Mouse (Mus musculus) testis, postnatal 10 days (tissue): ENCODE measurements around the gene B4galnt1.
"Not testable (repeated sequence)": the region's sequence is repeated elsewhere in the genome, so short reads cannot be mapped to it uniquely, and the experiment has no call there.

Experiments
- DNase-seq: peaks from one replicate; pipeline ENCODE4 v3.0.0; 2021; ENCODE audit warnings: low spot score

Gene B4galnt1

GRCm38 (mm10) chr10:127164631-127165353 is at the start of gene B4galnt1:
TSS of gene B4galnt1 (plus strand) at chr10:127165225.
- peak; percentile 79 for DNase-seq

- DNase-seq = no peak
Measured at GRCm38 (mm10) chr10:127118470-127118869, 46.6 kb upstream of the B4galnt1 start.

GRCm38 (mm10) chr10:127119229-127119628 is 45.8 kb upstream of the B4galnt1 start:
- no peak for DNase-seq

GRCm38 (mm10) chr10:127120301-127121065 is 44.5 kb upstream of the B4galnt1 start:
- DNase-seq = peak; percentile 55

GRCm38 (mm10) chr10:127121066-127121477 is 44.0 kb upstream of the B4galnt1 start, which contains the start of gene Os9:
TSS of gene Os9 (minus strand) at chr10:127121131.
- DNase-seq = peak; percentile 94

- no peak for DNase-seq
Measured at GRCm38 (mm10) chr10:127122018-127122417, 43.0 kb upstream of the B4galnt1 start.

GRCm38 (mm10) chr10:127122784-127123435 is 42.1 kb upstream of the B4galnt1 start:
- DNase-seq = no peak

- peak; percentile 80 for DNase-seq
Measured at GRCm38 (mm10) chr10:127123436-127123805, 41.6 kb upstream of the B4galnt1 start.

- DNase-seq = no peak
Measured at GRCm38 (mm10) chr10:127125210-127126001, 39.6 kb upstream of the B4galnt1 start.

GRCm38 (mm10) chr10:127126579-127126978 is 38.4 kb upstream of the B4galnt1 start:
- DNase-seq = no peak

GRCm38 (mm10) chr10:127127711-127128279 is 37.2 kb upstream of the B4galnt1 start:
- no peak for DNase-seq

GRCm38 (mm10) chr10:127129431-127129830 is 35.6 kb upstream of the B4galnt1 start:
- DNase-seq = no peak

GRCm38 (mm10) chr10:127132469-127132868 is 32.6 kb upstream of the B4galnt1 start:
- no peak for DNase-seq

- not testable (repeated sequence) for DNase-seq
Measured at GRCm38 (mm10) chr10:127134394-127135035, 30.5 kb upstream of the B4galnt1 start.

- DNase-seq = no peak
Measured at GRCm38 (mm10) chr10:127135118-127135836, 29.7 kb upstream of the B4galnt1 start.

- no peak for DNase-seq
Measured at GRCm38 (mm10) chr10:127136510-127136909, 28.5 kb upstream of the B4galnt1 start.

GRCm38 (mm10) chr10:127137896-127138295 is 27.1 kb upstream of the B4galnt1 start:
- no peak for DNase-seq

- no peak for DNase-seq
Measured at GRCm38 (mm10) chr10:127138328-127139141, 26.5 kb upstream of the B4galnt1 start.

GRCm38 (mm10) chr10:127140971-127141370 is 24.1 kb upstream of the B4galnt1 start:
- no peak for DNase-seq
